Mouse (Mus musculus) kidney, embryonic 16.5 days (tissue): ENCODE measurements around the gene Apol9a. TPM values are rescaled to one million over a fixed set of nuclear protein-coding genes. Genes with fewer than 3 reads are reported as not detected.
A peak's percentile ranks its signal among the peaks of the same experiment; 100 is the strongest.

ENCODE experiments used
- ATAC-seq: fragments of 200-750 bp; cut with Nextera tagmentation; 2 replicates; pipeline ENCODE4 v1.8.0; 2017; ENCODE audit warnings: moderate TSS enrichment; ENCODE audit not compliant: low FRiP score, low TSS enrichment
- H3K27ac ChIP-seq: fragments of 300-500 bp; sonication (generic); 2 replicates; pipeline ENCODE4 v1.5.1; 2014; ENCODE audit warnings: low read length
- H3K27me3 ChIP-seq: fragments of 300-500 bp; sonication (generic); 2 replicates; pipeline ENCODE4 v1.6.1; 2014; ENCODE audit warnings: low read length, control low read depth, mixed read lengths; ENCODE audit not compliant: insufficient read depth
- H3K36me3 ChIP-seq: fragments of 300-500 bp; sonication (generic); 2 replicates; pipeline ENCODE4 v1.6.1; 2014; ENCODE audit warnings: low read length, control low read depth, mixed read lengths; ENCODE audit not compliant: insufficient read depth
- H3K4me1 ChIP-seq: fragments of 300-500 bp; sonication (generic); 2 replicates; pipeline ENCODE4 v1.6.1; 2014; ENCODE audit warnings: low read length, control low read depth, mixed read lengths; ENCODE audit not compliant: insufficient read depth
- H3K4me2 ChIP-seq: fragments of 300-500 bp; sonication (generic); replicated peaks from 2 replicates; pipeline ENCODE4 v1.6.1; 2014; ENCODE audit warnings: low read depth, low read length
- H3K4me3 ChIP-seq: fragments of 300-500 bp; sonication (generic); 2 replicates; pipeline ENCODE4 v1.5.1; 2014; ENCODE audit warnings: mild to moderate bottlenecking, low read length
- H3K9ac ChIP-seq: fragments of 300-500 bp; sonication (generic); replicated peaks from 2 replicates; pipeline ENCODE4 v1.6.1; 2014; ENCODE audit warnings: low read length
- H3K9me3 ChIP-seq: fragments of 300-500 bp; sonication (generic); 2 replicates; pipeline ENCODE4 v1.6.1; 2016; ENCODE audit warnings: low read length, control low read depth
- WGBS: fragments of 180-500 bp; shearing (Covaris S2); extraction: QIAGEN DNeasy Blood & Tissue Kit; methylation state at CpG from one replicate; pipeline ENCODE4 v1.1.7; 2014; 5-methylcytosine and 5-hydroxymethylcytosine counted together
- polyA plus RNA-seq: library from polyadenylated mRNA; unstranded; fragments of >200 nt; fragmentation: Nextera tagmentation; extraction: Ambion mirVana; gene quantifications from 2 replicates; pipeline ENCODE4 v1.2.1, GENCODE M21; 2015

Apol9a gene
- polyA plus RNA-seq, 1 experiment from 2014 or later: not detected

GRCm38 (mm10) chr15:77354848-77355551 lies 55.9 kb downstream of the Apol9a start:
- Histone ChIP-seq H3K4me2 (no peak overlapping the region), H3K4me1 (peaks cover 39% of the 10 kb centered on the region), H3K9me3 (no peaks in the 10 kb centered on the region), H3K27me3 (no peaks in the 10 kb centered on the region; the same call in 1 of the 2 replicates), H3K4me3 (no peak overlapping the region), H3K36me3 (no peaks in the 10 kb centered on the region), H3K27ac (no peak overlapping the region), H3K9ac (0 out of 2 replicates have a peak overlapping the region, but pooled peaks have one; percentile 35)
- no peak for ATAC-seq
- WGBS: 57% methylated on average over 6 of the region's 6 CpGs

GRCm38 (mm10) chr15:77354496-77354847 lies 56.5 kb downstream of the Apol9a start:
- Histone ChIP-seq H3K4me1 (peaks cover 38% of the 10 kb centered on the region), H3K27me3 (no peaks in the 10 kb centered on the region; the same call in 1 of the 2 replicates), H3K4me3 (no peak overlapping the region), H3K4me2 (no peak overlapping the region), H3K27ac (no peak overlapping the region), H3K9ac (no peak overlapping the region), H3K9me3 (no peaks in the 10 kb centered on the region), H3K36me3 (no peaks in the 10 kb centered on the region)
- 39% methylated on average over 4 of the region's 4 CpGs for WGBS
- ATAC-seq: no peak

Other genes with a start within 250 kb of the Apol9a start
- gene Rbfox2, start 104.1 kb downstream of the Apol9a start, polyA plus RNA-seq: 49.1 and 50.2 TPM in 2 replicates
- 0.19 TPM in 1 of 2 replicates, not detected in the other for gene Apol7a, start 12.0 kb downstream of the Apol9a start, polyA plus RNA-seq
- gene Apol7b, start 36.4 kb upstream of the Apol9a start, polyA plus RNA-seq: 0.12 TPM in 1 of 2 replicates, not detected in the other
- gene Apol10a, start 65.9 kb upstream of the Apol9a start, polyA plus RNA-seq: not detected in 2 replicates
- not detected in 2 replicates for gene Apol11a, start 97.1 kb upstream of the Apol9a start, polyA plus RNA-seq
- gene Apol7c, start 122.2 kb upstream of the Apol9a start, polyA plus RNA-seq: not detected in 2 replicates
- not detected in 2 replicates for gene 1700025B11Rik, start 150.8 kb upstream of the Apol9a start, polyA plus RNA-seq
- gene Apol10b, start 185.0 kb upstream of the Apol9a start, polyA plus RNA-seq: 0.19 and 0.22 TPM in 2 replicates
- not detected in 2 replicates for gene Gm36245, start 188.1 kb upstream of the Apol9a start, polyA plus RNA-seq
- gene Apol11b, start 232.2 kb upstream of the Apol9a start, polyA plus RNA-seq: 0.07 TPM in 1 of 2 replicates, not detected in the other